Mouse (Mus musculus) embryonic stem cell, embryonic (primary cell): ENCODE measurements around the gene Larp4b.

Experiments
- CTCF ChIA-PET, 4 experiments: fragments of 300-600 bp in 2 of 4; fragments of 350-600 bp in 2 of 4; sonication (Branson Sonifier 250); formaldehyde crosslinking; loops; one replicate each; lab custom pipeline; 2022; ENCODE audit warnings: inconsistent platforms in 2 of 4; lab: Charles Lee
- POLR2A ChIA-PET, 4 experiments: fragments of 300-600 bp in 2 of 4; fragments of 350-600 bp in 2 of 4; sonication (Branson Sonifier 250); formaldehyde crosslinking; loops; one replicate each; lab custom pipeline; 2022; ENCODE audit warnings: antibody characterized with exemption in 4 of 4, inconsistent platforms in 1 of 4; lab: Charles Lee

Gene Larp4b

DNA sequence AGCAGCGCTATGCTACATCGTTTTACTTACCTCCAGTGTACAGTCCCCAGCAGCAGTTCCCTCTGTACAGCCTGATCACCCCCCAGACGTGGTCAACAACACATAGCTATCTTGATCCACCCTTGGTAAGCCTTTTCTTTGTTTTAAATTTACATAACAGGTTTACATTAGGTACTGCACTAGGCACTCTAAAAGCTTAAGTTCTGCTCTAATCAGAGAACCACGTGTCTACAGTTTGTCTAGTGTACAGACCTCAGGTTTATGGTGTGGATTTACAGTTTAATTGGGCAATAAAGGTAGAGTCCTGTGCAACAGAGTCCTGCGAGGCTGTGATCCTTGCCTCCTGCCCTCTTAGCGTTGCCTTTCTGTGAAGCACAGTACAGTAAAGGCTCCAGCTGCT lies 57.4 kb downstream of the Larp4b start:
- CTCF ChIA-PET, result no interaction called here
- POLR2A ChIA-PET, result interaction anchor here in 3 of 4 experiments (0.7 to 6.8 kb wide), 11 partner anchors 9 to 280 kb away, joined by 3 to 30 read pairs (median 3); partner anchors contain the start of gene Idi1 (in 1 of the 3)

- ChIA-PET POLR2A (interaction anchor here in 3 of 4 experiments (1.3 to 6.8 kb wide), 6 partner anchors 9 to 281 kb away, joined by 3 to 30 read pairs (median 4); partner anchors contain the start of gene Idi1 (in 1 of the 3)), CTCF (no interaction called here)
Measured at GRCm38 (mm10) chr13:9151619-9152018, 57.9 kb downstream of the Larp4b start.

DNA sequence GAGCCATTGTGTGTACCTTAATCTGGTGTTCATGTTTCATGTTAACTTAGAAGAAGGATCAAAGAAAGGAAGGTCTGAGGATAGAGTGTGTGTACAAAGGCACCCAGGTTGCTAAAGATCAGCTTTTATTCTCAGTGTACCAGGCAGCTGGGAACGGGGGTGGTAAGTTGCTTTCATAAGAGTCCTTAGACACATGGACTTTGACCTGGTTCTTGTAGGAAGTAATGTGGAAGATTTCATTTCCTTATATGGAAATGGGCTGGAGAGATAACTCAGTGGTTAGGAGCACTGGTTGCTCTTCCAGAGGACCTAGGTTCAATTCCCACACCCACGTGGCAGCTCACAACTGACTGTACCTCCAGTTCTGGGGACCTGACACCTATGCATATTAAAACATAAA lies 58.6 kb downstream of the Larp4b start:
- CTCF ChIA-PET, result interaction anchor here in 1 of 4 experiments (0.6 kb wide), 1 partner anchor 42 kb away, joined by 3 read pairs; no protein-coding TSS in a partner anchor
- POLR2A ChIA-PET, result interaction anchor here in 2 of 4 experiments (1.6 to 6.8 kb wide), 2 partner anchors 8 to 281 kb away, joined by 3 to 30 read pairs; no protein-coding TSS in a partner anchor

DNA sequence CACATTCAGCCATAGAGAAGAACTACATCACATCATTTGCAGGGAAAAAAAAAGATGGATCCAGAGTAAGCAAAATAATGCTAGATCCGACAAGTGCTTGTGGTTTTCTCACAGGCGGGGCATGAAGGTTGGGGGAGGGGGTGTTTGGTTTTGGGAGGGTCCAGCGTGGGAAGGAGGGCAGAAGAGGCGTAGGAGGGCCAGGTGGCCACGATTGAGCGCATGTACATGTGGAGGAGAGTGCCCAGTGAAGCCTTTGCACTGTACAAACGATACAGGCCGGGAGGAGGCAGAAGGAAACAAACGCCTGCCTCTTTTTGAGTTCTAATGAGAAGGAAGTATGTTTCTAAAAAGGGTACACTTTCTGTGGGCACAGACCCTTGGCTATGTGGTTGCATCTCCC lies 60.1 kb downstream of the Larp4b start:
- ChIA-PET POLR2A (interaction anchor here in 1 of 4 experiments (1.0 kb wide), 1 partner anchor 11 kb away, joined by 3 read pairs; no protein-coding TSS in a partner anchor), CTCF (no interaction called here)

- POLR2A ChIA-PET, result interaction anchor here in 3 of 4 experiments (0.7 to 4.7 kb wide), 7 partner anchors 8 to 66 kb away, joined by 3 to 30 read pairs (median 4); no protein-coding TSS in a partner anchor
- CTCF ChIA-PET, result interaction anchor here in 1 of 4 experiments (0.5 kb wide), 1 partner anchor 1113 kb away, joined by 4 read pairs; no protein-coding TSS in a partner anchor
Measured at GRCm38 (mm10) chr13:9159282-9159681, 65.6 kb downstream of the Larp4b start.

GRCm38 (mm10) chr13:9162888-9163287 lies 69.2 kb downstream of the Larp4b start:
- CTCF ChIA-PET, result no interaction called here

DNA sequence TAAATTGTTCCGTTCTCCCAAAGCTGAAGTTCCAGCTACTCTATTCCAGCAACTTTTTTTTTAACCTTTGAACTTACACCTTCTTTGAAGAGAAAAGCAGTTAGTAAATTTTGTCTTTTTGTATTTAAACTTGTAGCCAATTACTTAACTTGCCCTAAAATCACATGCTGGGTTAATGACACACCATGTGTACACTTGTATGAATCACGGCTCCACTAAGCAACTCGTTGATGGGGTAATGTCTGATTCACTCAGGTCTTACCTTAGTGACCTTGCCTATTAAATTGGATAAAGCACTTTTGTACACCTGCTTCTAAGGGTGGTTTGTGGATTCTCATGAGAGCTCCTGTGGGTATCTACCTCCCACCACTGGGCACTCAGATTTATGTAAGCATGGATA lies 74.2 kb downstream of the Larp4b start:
- CTCF ChIA-PET, result no interaction called here
- POLR2A ChIA-PET, result interaction anchor here in 2 of 4 experiments (0.6 to 2.4 kb wide), 3 partner anchors 11 to 297 kb away, joined by 3 to 11 read pairs (median 5); no protein-coding TSS in a partner anchor

More at GRCm38 (mm10) chr13:9162888-9163287, 69.2 kb downstream of the Larp4b start:
- POLR2A ChIA-PET, result interaction anchor here in 2 of 4 experiments (1.2 to 4.7 kb wide), 4 partner anchors 10 to 21 kb away, joined by 3 to 30 read pairs (median 18); no protein-coding TSS in a partner anchor

- ChIA-PET CTCF (no interaction called here), POLR2A (interaction anchor here in 1 of 4 experiments (3.6 kb wide), 1 partner anchor 10 kb away, joined by 14 read pairs; no protein-coding TSS in a partner anchor)
Measured at GRCm38 (mm10) chr13:9169616-9170015, 75.9 kb downstream of the Larp4b start.

- POLR2A ChIA-PET, result interaction anchor here in 1 of 4 experiments (0.6 to 4.2 kb wide), 4 partner anchors 9 to 324 kb away, joined by 3 to 23 read pairs (median 8); no protein-coding TSS in a partner anchor
- CTCF ChIA-PET, result no interaction called here
Measured at GRCm38 (mm10) chr13:9170726-9171125, 77.0 kb downstream of the Larp4b start.

DNA sequence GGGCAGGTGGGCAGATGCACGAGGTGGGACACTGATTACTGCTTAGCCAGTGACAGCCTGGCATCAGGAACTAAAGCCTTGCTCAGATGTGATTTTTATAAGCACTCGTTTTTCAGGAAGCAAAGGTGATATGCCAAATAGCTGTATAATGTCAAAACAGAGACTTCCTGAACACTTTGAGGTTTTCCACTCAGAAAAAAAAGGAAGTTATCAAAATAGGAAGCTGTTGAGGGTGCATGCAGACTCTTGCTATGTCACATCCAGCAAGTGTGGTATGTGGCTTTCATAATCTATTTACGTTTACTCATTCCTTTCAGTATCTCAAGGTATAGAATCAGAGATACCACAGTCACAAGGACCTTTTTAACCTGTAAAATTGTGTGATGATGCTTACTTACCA lies 79.7 kb downstream of the Larp4b start:
- POLR2A ChIA-PET, result interaction anchor here (0.6 to 4.2 kb wide), 9 partner anchors 9 to 202 kb away, joined by 3 to 23 read pairs (median 4); no protein-coding TSS in a partner anchor
- CTCF ChIA-PET, result interaction anchor here in 1 of 4 experiments (0.5 kb wide), 1 partner anchor 141 kb away, joined by 3 read pairs; no protein-coding TSS in a partner anchor

DNA sequence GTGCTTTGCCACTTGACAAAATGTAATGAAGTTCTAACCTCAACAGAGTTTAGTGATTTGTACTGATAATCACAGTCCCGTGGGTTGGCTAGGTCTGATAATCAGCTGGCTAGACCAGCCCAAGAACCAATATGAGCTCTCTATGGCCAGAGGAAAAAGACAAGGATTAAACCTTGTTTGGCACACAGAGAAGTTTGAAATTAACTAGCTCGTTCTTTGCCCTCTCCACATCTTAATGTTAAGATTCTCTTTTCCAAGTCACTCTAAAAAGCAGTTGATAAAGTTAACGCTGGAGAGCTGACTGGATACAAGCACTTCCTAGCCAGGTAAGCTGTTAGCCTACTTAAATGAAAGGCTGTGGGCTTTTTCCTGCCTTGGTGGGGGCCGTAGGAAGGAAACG lies 81.5 kb downstream of the Larp4b start:
- ChIA-PET POLR2A (interaction anchor here in 2 of 4 experiments (0.7 to 2.5 kb wide), 11 partner anchors 9 to 189 kb away, joined by 3 to 8 read pairs (median 4); no protein-coding TSS in a partner anchor), CTCF (interaction anchor here in 2 of 4 experiments (0.6 to 1.1 kb wide), 2 partner anchors 10 to 13 kb away, joined by 5 to 9 read pairs; no protein-coding TSS in a partner anchor)

DNA sequence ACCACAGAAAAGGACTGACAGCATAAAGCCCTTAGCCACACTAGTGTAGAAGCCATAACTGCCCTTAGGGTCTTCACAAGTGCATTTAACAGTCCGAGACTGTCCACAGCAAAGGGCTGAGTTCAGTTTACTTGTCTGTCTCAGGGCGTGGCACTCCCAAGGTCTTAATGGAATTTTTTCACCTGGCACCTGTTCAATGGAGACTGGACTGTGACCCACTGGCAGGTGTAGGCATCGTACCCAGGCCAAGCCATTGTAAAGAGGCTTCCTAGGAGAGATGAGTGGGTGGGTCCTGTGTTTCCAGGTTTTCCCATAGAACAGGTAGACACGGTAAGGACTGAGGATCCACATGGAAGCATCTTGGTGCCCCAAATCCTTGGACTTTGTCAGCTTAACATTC lies 84.6 kb downstream of the Larp4b start:
- ChIA-PET POLR2A (interaction anchor here in 2 of 4 experiments (0.8 to 2.8 kb wide), 5 partner anchors 10 to 81 kb away, joined by 3 to 15 read pairs (median 7); no protein-coding TSS in a partner anchor), CTCF (interaction anchor here in 2 of 4 experiments (0.6 to 0.7 kb wide), 2 partner anchors 289 to 977 kb away, joined by 3 to 5 read pairs; no protein-coding TSS in a partner anchor)

DNA sequence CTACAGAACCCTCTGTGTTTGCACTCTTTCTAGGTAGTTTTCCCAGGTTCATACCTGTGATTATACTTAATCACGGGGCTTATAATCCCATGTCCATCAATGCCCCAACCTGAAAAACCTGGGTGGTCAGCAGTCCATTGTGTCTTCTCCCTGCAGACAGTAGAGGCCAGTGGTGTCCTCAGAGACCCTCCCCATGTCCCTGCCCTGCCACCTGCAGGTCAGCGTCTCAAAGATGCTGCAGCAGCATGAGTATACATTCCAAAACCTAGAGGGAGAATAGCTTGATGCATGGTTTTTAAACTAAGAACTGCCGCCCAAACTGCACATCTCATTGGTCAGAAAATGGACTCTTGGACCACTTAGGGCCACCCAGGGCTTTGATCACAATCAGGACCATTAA lies 85.0 kb downstream of the Larp4b start:
- ChIA-PET POLR2A (interaction anchor here in 3 of 4 experiments (0.6 to 2.8 kb wide), 12 partner anchors 10 to 1729 kb away, joined by 3 to 15 read pairs (median 4); no protein-coding TSS in a partner anchor), CTCF (interaction anchor here in 2 of 4 experiments (0.6 kb wide), 2 partner anchors 289 to 437 kb away, joined by 3 to 5 read pairs; no protein-coding TSS in a partner anchor)

DNA sequence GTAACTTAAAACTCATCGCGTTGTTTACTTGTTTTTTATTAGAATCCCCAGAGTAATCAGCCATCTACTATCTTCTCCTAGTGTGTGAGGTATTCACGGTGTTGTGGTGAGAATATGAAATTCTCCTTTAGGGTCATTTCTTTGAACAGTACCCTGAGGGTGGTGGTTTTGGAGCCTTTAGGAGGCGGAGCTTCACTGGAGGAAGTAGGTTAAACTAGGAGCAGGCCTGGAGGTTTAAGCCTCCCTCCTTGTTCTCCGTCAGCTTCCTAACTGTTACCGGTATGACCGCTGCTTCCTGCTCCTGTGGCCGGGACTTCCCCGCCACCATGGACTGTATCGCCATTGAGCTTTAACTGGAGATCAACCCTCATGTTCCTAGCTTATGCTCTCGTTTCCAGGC lies 86.5 kb downstream of the Larp4b start:
- ChIA-PET CTCF (interaction anchor here in 1 of 4 experiments (0.9 to 1.2 kb wide), 2 partner anchors 11 to 14 kb away, joined by 3 to 4 read pairs; no protein-coding TSS in a partner anchor), POLR2A (interaction anchor here in 3 of 4 experiments (0.6 to 2.8 kb wide), 24 partner anchors 8 to 856 kb away, joined by 3 to 15 read pairs (median 4); partner anchors contain the start of gene Wdr37 (in 1 of the 3))

GRCm38 (mm10) chr13:9181106-9181505 lies 87.4 kb downstream of the Larp4b start:
- POLR2A ChIA-PET, result interaction anchor here in 3 of 4 experiments (0.5 to 2.4 kb wide), 7 partner anchors 12 to 214 kb away, joined by 3 to 7 read pairs (median 4); no protein-coding TSS in a partner anchor
- CTCF ChIA-PET, result interaction anchor here in 3 of 4 experiments (0.5 to 2.0 kb wide), 7 partner anchors 11 to 666 kb away, joined by 3 to 8 read pairs (median 4); no protein-coding TSS in a partner anchor

DNA sequence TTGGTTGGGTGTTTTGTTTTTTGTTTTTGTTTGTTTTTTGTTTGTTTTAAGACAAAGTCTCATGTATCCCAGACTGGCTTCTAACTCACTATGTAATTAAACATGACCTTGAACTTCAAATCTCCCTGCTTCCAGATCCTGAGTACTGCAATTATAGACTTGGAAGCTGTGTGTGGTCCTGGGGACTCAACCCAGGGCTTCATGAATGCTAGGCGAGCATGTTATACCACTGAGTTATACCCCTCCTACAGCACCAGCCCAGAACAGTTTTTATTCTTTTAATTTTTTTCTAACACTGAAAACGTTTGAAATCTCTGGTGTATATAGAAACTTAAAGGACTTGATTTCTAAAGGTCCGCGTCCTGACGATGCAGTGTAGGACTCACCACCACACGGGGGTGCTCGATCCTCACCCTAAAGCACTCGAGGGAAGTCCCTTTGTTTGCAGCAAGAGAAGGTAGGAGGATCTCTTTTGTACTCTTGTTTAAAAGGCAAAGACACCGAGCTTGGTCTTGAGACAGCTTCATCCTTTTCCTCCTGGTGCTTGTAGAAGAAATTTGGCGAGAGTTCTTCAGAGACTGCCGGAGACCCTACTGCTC lies 88.1 kb downstream of the Larp4b start:
- ChIA-PET CTCF (interaction anchor here (0.5 to 2.0 kb wide), 12 partner anchors 10 to 665 kb away, joined by 3 to 8 read pairs (median 4); no protein-coding TSS in a partner anchor), POLR2A (interaction anchor here in 2 of 4 experiments (0.6 to 2.4 kb wide), 5 partner anchors 17 to 378 kb away, joined by 3 to 7 read pairs (median 3); no protein-coding TSS in a partner anchor)

GRCm38 (mm10) chr13:9184281-9184680 lies 90.6 kb downstream of the Larp4b start:
- ChIA-PET CTCF (no interaction called here), POLR2A (interaction anchor here in 3 of 4 experiments (0.5 to 1.6 kb wide), 7 partner anchors 9 to 573 kb away, joined by 3 to 8 read pairs (median 3); no protein-coding TSS in a partner anchor)

- CTCF ChIA-PET, result interaction anchor here in 2 of 4 experiments (0.7 to 0.9 kb wide), 2 partner anchors 9 to 378 kb away, joined by 3 to 5 read pairs; no protein-coding TSS in a partner anchor
Measured at GRCm38 (mm10) chr13:9184716-9185115, 91.0 kb downstream of the Larp4b start.

More at GRCm38 (mm10) chr13:9184716-9185115, 91.0 kb downstream of the Larp4b start:
- POLR2A ChIA-PET, result interaction anchor here in 3 of 4 experiments (0.5 to 1.6 kb wide), 7 partner anchors 9 to 573 kb away, joined by 3 to 8 read pairs (median 3); no protein-coding TSS in a partner anchor
